Mouse (Mus musculus) gastrocnemius, adult 2 months (tissue): ENCODE data around the gene Wnt3. TPM values are rescaled to one million over a fixed set of nuclear protein-coding genes. Genes with fewer than 3 reads are reported as not detected.

ENCODE experiments used
- DNase-seq: peaks from one replicate; pipeline ENCODE4 v3.0.0; 2022
- H3K27ac ChIP-seq: fragments of 200-600 bp; 2 replicates; pipeline ENCODE4 v1.8.1; 2022; ENCODE audit warnings: mild to moderate bottlenecking
- H3K4me3 ChIP-seq: fragments of 200-600 bp; 2 replicates; pipeline ENCODE4 v1.8.1; 2022; ENCODE audit warnings: mild to moderate bottlenecking, moderate library complexity
- CTCF ChIP-seq: fragments of 200-600 bp; IDR thresholded peaks from 2 replicates; pipeline ENCODE4 v1.8.1; 2022; ENCODE audit warnings: antibody characterized with exemption, mild to moderate bottlenecking, moderate library complexity
- intact Hi-C: fragments of 180-260 bp; cut with DNase I; formaldehyde crosslinking; loops from one replicate; pipeline ENCODE4 v1.15.1; 2025
- total RNA-seq, 2 experiments: library from RNA; stranded (reverse); gene quantifications; 2 replicates each; pipeline ENCODE4 v1.2.3; 2021

Gene Wnt3
- total RNA-seq, 2 experiments from 2014 or later: 0.08 TPM; not detected in 1

- no peak for DNase-seq
- H3K27ac ChIP-seq: no peak overlapping the region
- H3K4me3 ChIP-seq: no peak overlapping the region
- TF ChIP-seq CTCF: no peak
- intact Hi-C loops: no loop called here
Observed at GRCm38 (mm10) chr11:103864486-103864885, 90.5 kb downstream of the Wnt3 start.

GRCm38 (mm10) chr11:103865346-103865745 is 91.4 kb downstream of the Wnt3 start:
- intact Hi-C loops: no loop called here
- Histone ChIP-seq H3K27ac (no peak overlapping the region), H3K4me3 (no peak overlapping the region)
- TF ChIP-seq CTCF: no peak
- DNase-seq: no peak

Other genes with a start within 250 kb of the Wnt3 start
- gene Gm884, start 153.0 kb upstream of the Wnt3 start, total RNA-seq: not detected
- gene Lyzl6, start 135.3 kb upstream of the Wnt3 start, total RNA-seq: not detected
- gene Rprml, start 124.6 kb upstream of the Wnt3 start, total RNA-seq: not detected
- gene Gosr2, start 76.3 kb upstream of the Wnt3 start, total RNA-seq: 10 to 100 TPM; 38.3 to 40.1 TPM
- under 1 TPM; 0.05 to 0.06 TPM for gene Wnt9b, start 24.3 kb upstream of the Wnt3 start, total RNA-seq
- 10 to 100 TPM; 20.0 to 24.6 TPM for gene Nsf, start 179.9 kb downstream of the Wnt3 start, total RNA-seq
- 10 to 100 TPM; 14.3 to 23.3 TPM for gene Arf2, start 192.6 kb downstream of the Wnt3 start, total RNA-seq